Mouse (Mus musculus) cerebellum, adult 2 months (tissue): ENCODE measurements at regions not wholly inside any gene's neighbourhood (a gene's known extent, or its start where the extent isn't known, plus 50 kb on each side); places are given as distances from the start of the nearest gene placed in this dataset.

Experiments used
- DNase-seq, 2 experiments: peaks; one replicate each; pipeline ENCODE4 v3.0.0; 2021
- H3K27ac ChIP-seq: fragments of 200-500 bp; 2 replicates; pipeline ENCODE4 v1.5.1; 2012; ENCODE audit warnings: low read length, control low read depth, inconsistent platforms; ENCODE audit not compliant: insufficient read depth
- H3K27me3 ChIP-seq: fragments of 200-500 bp; 2 replicates; pipeline ENCODE4 v1.6.1; 2012; ENCODE audit warnings: inconsistent platforms, mild to moderate bottlenecking, low read length, moderate library complexity; ENCODE audit not compliant: control insufficient read depth, insufficient read depth
- H3K4me1 ChIP-seq: fragments of 200-500 bp; 2 replicates; pipeline ENCODE4 v1.6.1; 2011; ENCODE audit warnings: low read length; ENCODE audit not compliant: control insufficient read depth, insufficient read depth
- H3K4me3 ChIP-seq: fragments of 200-500 bp; replicated peaks from 2 replicates; pipeline ENCODE3; 2011; ENCODE audit warnings: mild to moderate bottlenecking, low read depth, low read length, control low read depth; ENCODE audit not compliant: insufficient read depth
- CTCF ChIP-seq: fragments of 200-500 bp; IDR thresholded peaks from 2 replicates; pipeline ENCODE4 v1.5.1; 2011; ENCODE audit warnings: low read depth, mild to moderate bottlenecking, control low read depth, low read length, moderate library complexity, borderline replicate concordance; ENCODE audit not compliant: insufficient read depth
- POLR2A ChIP-seq: fragments of 200-500 bp; IDR thresholded peaks from 2 replicates; pipeline ENCODE4 v1.6.1; 2011; ENCODE audit warnings: low read length, control low read depth, borderline replicate concordance; ENCODE audit not compliant: insufficient read depth
- WGBS: fragments of 180-500 bp; shearing (Covaris S2); methylation state at CpG from one replicate; pipeline ENCODE4 v1.1.7; 2018; 5-methylcytosine and 5-hydroxymethylcytosine counted together

DNA sequence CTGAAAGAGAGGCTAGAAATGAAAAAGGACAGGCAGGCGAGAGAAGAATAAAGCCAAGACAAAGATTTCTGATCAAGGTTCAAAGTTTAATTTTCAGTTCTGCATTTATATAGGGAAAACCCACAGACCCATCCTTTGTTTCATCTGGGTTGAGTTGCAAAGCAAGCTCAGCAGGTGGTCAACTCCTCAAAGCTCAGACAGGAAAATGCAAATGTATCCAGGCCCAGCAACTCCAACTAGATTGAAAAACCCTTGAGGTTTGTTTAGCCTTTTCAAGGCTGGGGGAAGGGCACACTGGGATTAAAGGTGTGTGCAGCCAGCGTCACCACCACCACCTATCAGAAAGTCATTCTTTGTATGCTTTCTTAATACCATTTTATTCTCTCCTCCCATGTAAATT is 66.1 kb upstream of the Tspan5 start:
- WGBS = 77% methylated on average over 2 of the region's 2 CpGs

DNA sequence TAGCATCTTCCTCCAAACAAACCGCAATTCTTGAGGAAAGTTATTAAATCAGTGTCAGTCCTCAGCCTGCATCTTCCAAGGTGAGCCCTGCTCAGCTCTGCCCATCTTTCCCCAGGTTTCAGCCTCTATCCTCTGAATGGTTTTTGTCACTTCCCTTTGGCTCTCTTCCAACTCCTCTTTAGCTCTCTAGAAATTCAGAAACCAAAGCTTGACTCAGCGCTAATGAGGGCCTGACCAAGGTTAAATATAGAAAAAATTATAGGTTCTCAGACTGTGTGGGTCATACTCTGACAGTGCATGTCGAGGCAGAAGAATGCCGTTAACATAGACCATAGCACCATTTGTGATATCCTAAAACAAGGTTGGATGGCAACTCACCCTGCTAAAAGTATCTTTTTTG is 63.6 kb upstream of the Tspan5 start:
- H3K4me3 ChIP-seq = no peak overlapping the region
- DNase-seq = no peak
- H3K4me1 ChIP-seq = no peaks in the 10 kb centered on the region
- WGBS = 80% methylated on average over 4 of the region's 4 CpGs
- no peaks in the 10 kb centered on the region for H3K27me3 ChIP-seq
- no peak for TF ChIP-seq CTCF
- no peak for TF ChIP-seq POLR2A
- no peak overlapping the region for H3K27ac ChIP-seq

More for the DNA sequence above, 66.1 kb upstream of the Tspan5 start:
- no peak for TF ChIP-seq CTCF
- no peak for TF ChIP-seq POLR2A
- Histone ChIP-seq H3K27ac (no peak overlapping the region), H3K4me1 (no peaks in the 10 kb centered on the region), H3K4me3 (no peak overlapping the region), H3K27me3 (no peaks in the 10 kb centered on the region)
- no peak for DNase-seq

DNA sequence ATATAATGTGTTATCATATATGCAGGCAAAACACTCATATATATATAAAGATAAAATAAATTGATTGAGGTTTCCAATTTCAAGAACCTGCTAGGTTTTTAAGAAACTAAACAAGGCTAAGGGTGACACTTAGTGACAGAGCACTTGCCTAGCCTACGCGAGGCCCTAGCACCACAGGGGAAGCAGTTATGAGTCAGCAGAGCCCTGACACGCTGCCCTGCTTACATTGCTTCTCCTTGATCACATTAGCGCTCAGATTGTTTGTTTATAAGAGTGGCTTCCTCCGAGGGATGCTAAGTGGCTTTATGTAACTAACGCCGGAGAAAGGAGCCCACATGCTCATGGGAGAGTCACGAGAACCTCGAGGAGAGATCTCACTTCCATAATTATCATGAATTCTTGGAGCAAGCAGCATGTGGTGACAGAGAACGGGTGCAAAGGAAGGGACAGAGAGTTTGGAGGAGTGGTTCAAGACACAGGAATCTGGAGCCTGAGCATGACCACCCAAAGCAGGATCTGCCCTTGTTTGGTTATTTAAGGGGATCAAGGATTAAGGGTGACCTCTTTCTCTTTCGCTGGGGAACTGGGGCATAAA is 55.3 kb upstream of the Tspan5 start:
- DNase-seq = no peak
- Histone ChIP-seq H3K4me1 (no peaks in the 10 kb centered on the region), H3K27ac (no peak overlapping the region), H3K4me3 (no peak overlapping the region), H3K27me3 (no peaks in the 10 kb centered on the region)
- TF ChIP-seq POLR2A = no peak
- TF ChIP-seq CTCF = no peak
- 70% methylated on average over 11 of the region's 11 CpGs for WGBS

DNA sequence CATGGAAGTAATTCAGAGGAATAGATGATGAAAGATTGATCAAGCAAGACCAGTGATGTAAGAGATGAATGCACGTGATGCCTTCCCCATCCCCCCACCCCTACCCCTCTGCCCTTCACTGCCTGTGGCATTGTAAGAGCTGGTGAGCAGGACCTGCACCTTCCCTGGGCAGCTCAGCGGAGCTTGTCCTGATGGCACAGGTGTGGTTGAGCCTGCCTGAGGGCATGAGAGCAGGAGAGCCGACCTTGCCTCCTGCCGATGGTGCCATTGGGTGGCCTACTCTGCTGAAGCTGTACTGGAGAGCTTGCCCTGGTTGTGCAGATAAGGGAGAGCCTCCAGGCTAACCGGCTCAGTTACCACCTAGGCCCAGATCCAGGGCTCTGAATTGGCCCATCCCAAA is 53.4 kb upstream of the Tspan5 start:
- H3K27ac ChIP-seq = no peak overlapping the region
- TF ChIP-seq POLR2A = no peak
- no peak for TF ChIP-seq CTCF
- no peaks in the 10 kb centered on the region for H3K27me3 ChIP-seq
- H3K4me1 ChIP-seq = no peaks in the 10 kb centered on the region
- no peak for DNase-seq
- H3K4me3 ChIP-seq = no peak overlapping the region
- WGBS = 87% methylated on average over 5 of the region's 5 CpGs
